Mouse (Mus musculus) forebrain, embryonic 14.5 days (tissue): ENCODE results near the gene Oscp1. TPM values are rescaled to one million over a fixed set of nuclear protein-coding genes. Genes with fewer than 3 reads are reported as not detected.

Source experiments
- ATAC-seq: fragments of 200-750 bp; cut with Nextera tagmentation; 2 replicates; pipeline ENCODE4 v1.8.0; 2017; ENCODE audit warnings: mild to moderate bottlenecking, moderate library complexity
- DNase-seq: peaks from one replicate; pipeline ENCODE4 v3.0.0-alpha.2; 2015; ENCODE audit warnings: low spot score
- H3K27ac ChIP-seq: fragments of 300-500 bp; sonication (generic); 2 replicates; pipeline ENCODE4 v1.5.1; 2014; ENCODE audit warnings: low read depth, mild to moderate bottlenecking, control low read depth, low read length, moderate library complexity
- H3K27me3 ChIP-seq: fragments of 300-500 bp; sonication (generic); replicated peaks from 2 replicates; pipeline ENCODE4 v1.6.1; 2014; ENCODE audit warnings: low read length, control low read depth, mixed read lengths; ENCODE audit not compliant: control insufficient read depth, insufficient read depth
- H3K36me3 ChIP-seq: fragments of 300-500 bp; sonication (generic); 2 replicates; pipeline ENCODE4 v1.6.1; 2014; ENCODE audit warnings: low read length, control low read depth; ENCODE audit not compliant: control insufficient read depth, insufficient read depth
- H3K4me1 ChIP-seq: fragments of 300-500 bp; sonication (generic); 2 replicates; pipeline ENCODE4 v1.6.1; 2014; ENCODE audit warnings: antibody characterized with exemption, low read length, control low read depth; ENCODE audit not compliant: control insufficient read depth, insufficient read depth
- H3K4me2 ChIP-seq: fragments of 300-500 bp; sonication (generic); 2 replicates; pipeline ENCODE4 v1.6.1; 2014; ENCODE audit warnings: mild to moderate bottlenecking, control low read depth, low read length
- H3K4me3 ChIP-seq: fragments of 300-500 bp; sonication (generic); 2 replicates; pipeline ENCODE4 v1.5.1; 2014; ENCODE audit warnings: low read depth, low read length, control low read depth
- H3K9ac ChIP-seq: fragments of 300-500 bp; sonication (generic); 2 replicates; pipeline ENCODE4 v1.6.1; 2014; ENCODE audit warnings: mild to moderate bottlenecking, low read length, control low read depth, moderate library complexity
- H3K9me3 ChIP-seq: fragments of 300-500 bp; sonication (generic); replicated peaks from 2 replicates; pipeline ENCODE4 v1.6.1; 2016; ENCODE audit warnings: low read length, control low read depth, mixed read lengths; ENCODE audit not compliant: control insufficient read depth
- WGBS: fragments of 180-500 bp; shearing (Covaris S2); extraction: QIAGEN DNeasy Blood & Tissue Kit; methylation state at CpG from one replicate; pipeline ENCODE4 v1.1.7; 2014; 5-methylcytosine and 5-hydroxymethylcytosine counted together
- polyA plus RNA-seq: library from polyadenylated mRNA; unstranded; fragments of >200 nt; fragmentation: Nextera tagmentation; extraction: Ambion mirVana; gene quantifications from 2 replicates; pipeline ENCODE4 v1.2.1, GENCODE M21; 2014

The Oscp1 gene
- polyA plus RNA-seq, 1 experiment from 2014 or later: 32.0 TPM

- Histone ChIP-seq H3K27ac (no peak overlapping the region), H3K36me3 (no peaks in the 10 kb centered on the region), H3K4me3 (no peak overlapping the region), H3K9ac (no peak overlapping the region), H3K4me2 (no peak overlapping the region), H3K27me3 (no peaks in the 10 kb centered on the region), H3K4me1 (no peaks in the 10 kb centered on the region), H3K9me3 (no peaks in the 10 kb centered on the region)
- 89% methylated on average over 6 of the region's 6 CpGs for WGBS
- DNase-seq (no peak), ATAC-seq (no peak)
Observed at GRCm38 (mm10) chr4:126068842-126069241, 10.5 kb downstream of the Oscp1 start.

- 81% methylated on average over 6 of the region's 6 CpGs for WGBS
- ATAC-seq: no peak
Observed at GRCm38 (mm10) chr4:126077833-126078232, 19.5 kb downstream of the Oscp1 start.

GRCm38 (mm10) chr4:126079266-126079665 is 20.9 kb downstream of the Oscp1 start:
- ATAC-seq: no peak
- Histone ChIP-seq H3K4me3 (no peak overlapping the region), H3K36me3 (peaks cover 30% of the 10 kb centered on the region; the same call in 1 of the 2 replicates), H3K4me1 (no peaks in the 10 kb centered on the region), H3K9me3 (no peaks in the 10 kb centered on the region), H3K4me2 (no peak overlapping the region), H3K27me3 (no peaks in the 10 kb centered on the region), H3K9ac (no peak overlapping the region), H3K27ac (no peak overlapping the region)
- WGBS: 91% methylated on average over 4 of the region's 4 CpGs
- DNase-seq: no peak

More at GRCm38 (mm10) chr4:126077833-126078232, 19.5 kb downstream of the Oscp1 start:
- H3K4me3 ChIP-seq: no peak overlapping the region
- no peak for DNase-seq
- H3K27ac ChIP-seq: no peak overlapping the region
- no peaks in the 10 kb centered on the region for H3K4me1 ChIP-seq
- peaks cover 17% of the 10 kb centered on the region; the same call in 1 of the 2 replicates for H3K36me3 ChIP-seq
- no peaks in the 10 kb centered on the region for H3K9me3 ChIP-seq
- no peaks in the 10 kb centered on the region for H3K27me3 ChIP-seq
- H3K4me2 ChIP-seq: no peak overlapping the region
- H3K9ac ChIP-seq: no peak overlapping the region

- no peak overlapping the region for H3K4me2 ChIP-seq
- peaks cover 25% of the 10 kb centered on the region; the same call in 1 of the 2 replicates for H3K36me3 ChIP-seq
- DNase-seq (no peak), ATAC-seq (no peak)
- H3K4me3 ChIP-seq: no peak overlapping the region
- WGBS: 97% methylated on average over 1 of the region's 1 CpGs
- H3K9ac ChIP-seq: no peak overlapping the region
- H3K4me1 ChIP-seq: no peaks in the 10 kb centered on the region
- no peaks in the 10 kb centered on the region for H3K9me3 ChIP-seq
- no peak overlapping the region for H3K27ac ChIP-seq
- H3K27me3 ChIP-seq: no peaks in the 10 kb centered on the region
Observed at GRCm38 (mm10) chr4:126081601-126082000, 23.2 kb downstream of the Oscp1 start.

- no peaks in the 10 kb centered on the region for H3K9me3 ChIP-seq
- no peaks in the 10 kb centered on the region for H3K27me3 ChIP-seq
- DNase-seq (no peak), ATAC-seq (no peak)
- no peak overlapping the region for H3K9ac ChIP-seq
- no peak overlapping the region for H3K4me3 ChIP-seq
- no peaks in the 10 kb centered on the region for H3K4me1 ChIP-seq
- peaks cover 27% of the 10 kb centered on the region; the same call in 1 of the 2 replicates for H3K36me3 ChIP-seq
- H3K27ac ChIP-seq: no peak overlapping the region
- H3K4me2 ChIP-seq: no peak overlapping the region
- 95% methylated on average over 9 of the region's 9 CpGs for WGBS
Observed at GRCm38 (mm10) chr4:126083021-126083420, 24.7 kb downstream of the Oscp1 start.

GRCm38 (mm10) chr4:126084382-126084781 is 26.0 kb downstream of the Oscp1 start:
- ATAC-seq (no peak), DNase-seq (no peak)
- no peak overlapping the region for H3K4me3 ChIP-seq
- WGBS: 73% methylated on average over 8 of the region's 8 CpGs
- H3K9me3 ChIP-seq: no peaks in the 10 kb centered on the region
- H3K9ac ChIP-seq: no peak overlapping the region
- H3K4me2 ChIP-seq: no peak overlapping the region
- no peaks in the 10 kb centered on the region for H3K4me1 ChIP-seq
- peaks cover 34% of the 10 kb centered on the region; the same call in 1 of the 2 replicates for H3K36me3 ChIP-seq
- H3K27me3 ChIP-seq: no peaks in the 10 kb centered on the region
- no peak overlapping the region for H3K27ac ChIP-seq

GRCm38 (mm10) chr4:126085996-126086576 is 27.7 kb downstream of the Oscp1 start:
- no peaks in the 10 kb centered on the region for H3K9me3 ChIP-seq
- H3K9ac ChIP-seq: no peak overlapping the region
- H3K36me3 ChIP-seq: peaks cover 34% of the 10 kb centered on the region; the same call in 1 of the 2 replicates
- H3K4me2 ChIP-seq: no peak overlapping the region
- H3K27me3 ChIP-seq: no peaks in the 10 kb centered on the region
- peak; percentile 91 for DNase-seq
- no peak overlapping the region for H3K4me3 ChIP-seq
- 35% methylated on average over 7 of the region's 7 CpGs for WGBS
- H3K4me1 ChIP-seq: no peaks in the 10 kb centered on the region
- ATAC-seq: peak; percentile 84
- no peak overlapping the region for H3K27ac ChIP-seq

- Histone ChIP-seq H3K4me3 (no peak overlapping the region), H3K9ac (no peak overlapping the region), H3K27ac (no peak overlapping the region), H3K4me1 (no peaks in the 10 kb centered on the region), H3K36me3 (0 out of 2 replicates have a peak, but pooled peaks cover 14% of the 10 kb centered on the region), H3K9me3 (no peaks in the 10 kb centered on the region), H3K27me3 (no peaks in the 10 kb centered on the region), H3K4me2 (no peak overlapping the region)
- ATAC-seq: no peak
- WGBS: 82% methylated on average over 7 of the region's 7 CpGs
- no peak for DNase-seq
Observed at GRCm38 (mm10) chr4:126090101-126090847, 31.9 kb downstream of the Oscp1 start.

- Histone ChIP-seq H3K27ac (no peak overlapping the region), H3K4me3 (no peak overlapping the region), H3K4me1 (no peaks in the 10 kb centered on the region), H3K36me3 (0 out of 2 replicates have a peak, but pooled peaks cover 14% of the 10 kb centered on the region), H3K9ac (no peak overlapping the region), H3K9me3 (no peaks in the 10 kb centered on the region), H3K4me2 (no peak overlapping the region), H3K27me3 (no peaks in the 10 kb centered on the region)
- DNase-seq: no peak
- ATAC-seq: no peak
- WGBS: 82% methylated on average over 4 of the region's 4 CpGs
Observed at GRCm38 (mm10) chr4:126090848-126091124, 32.4 kb downstream of the Oscp1 start.
